Mouse (Mus musculus): Measurements from ENCODE around the gene Themis3.
A peak's percentile ranks its signal among the peaks of the same experiment; 100 is the strongest.
"Not testable (repeated sequence)": the region's sequence is repeated elsewhere in the genome, so short reads cannot be mapped to it uniquely, and the experiment has no call there.

Gene Themis3

DNA sequence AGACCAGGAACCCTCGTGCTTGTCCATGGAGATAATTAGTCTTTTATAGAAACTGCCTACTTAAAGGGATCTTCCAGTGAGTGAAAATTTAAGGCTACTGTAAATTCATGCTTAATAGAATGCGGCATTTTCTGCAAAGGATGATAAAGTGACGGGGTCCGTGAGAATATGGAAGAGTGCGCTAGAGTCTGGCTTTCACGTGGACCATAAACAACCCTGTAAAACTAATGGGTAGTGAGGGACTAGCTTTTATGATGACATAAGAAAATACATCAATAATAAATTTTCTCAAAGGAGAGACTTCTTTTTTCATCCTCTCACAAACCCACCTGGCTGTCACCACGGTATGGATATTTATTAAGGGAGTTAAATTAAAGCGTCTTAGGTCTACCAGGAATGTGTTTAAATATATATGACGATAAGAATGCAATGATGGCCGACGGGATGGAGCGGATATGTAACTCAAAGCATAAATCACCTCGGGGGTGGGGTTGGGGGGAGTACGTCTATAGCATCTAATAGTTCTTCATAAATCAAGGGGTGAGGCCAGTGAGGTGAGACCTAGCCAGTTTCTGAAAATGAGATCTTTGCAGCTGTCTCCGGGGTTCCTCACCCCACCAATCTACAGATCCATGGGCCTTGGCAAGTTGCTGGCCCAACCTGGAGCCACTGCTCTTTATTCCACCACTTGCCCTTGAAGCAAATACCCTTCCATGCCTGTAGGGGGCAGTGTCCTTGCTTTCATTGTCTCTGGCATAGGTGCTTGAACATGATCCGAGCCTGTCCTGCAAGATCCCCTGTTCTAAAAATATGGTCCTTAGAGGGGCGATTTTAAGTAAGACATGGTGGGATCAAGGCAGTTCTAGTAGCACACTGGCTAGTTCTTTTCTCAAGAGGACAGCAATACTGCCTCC, 35.8 kb downstream of the Themis3 start:
- DNase-seq (ENCODE audit: low spot score in 2 of 2): no peak

DNA sequence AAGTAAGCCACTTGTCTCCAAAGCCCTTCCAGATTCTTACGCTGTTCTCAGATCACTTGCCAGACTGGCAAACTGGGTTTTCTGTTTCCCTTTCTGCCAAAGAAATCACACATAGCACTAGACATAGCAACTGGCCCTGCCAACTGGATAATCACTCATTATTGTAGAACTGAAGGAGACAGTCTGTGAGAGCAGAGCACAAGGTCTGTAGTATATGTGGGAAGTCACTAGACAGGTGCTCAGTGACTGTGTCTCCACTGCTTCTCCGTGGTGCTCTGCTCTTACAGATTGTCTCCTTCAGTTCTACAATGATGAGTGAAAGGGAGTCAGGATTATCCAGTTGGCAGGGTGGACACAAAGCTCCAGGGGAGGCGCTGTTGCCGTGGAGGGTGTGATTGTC, 41.7 kb downstream of the Themis3 start:
- DNase-seq (ENCODE audit: low spot score in 2 of 2): no peak

DNA sequence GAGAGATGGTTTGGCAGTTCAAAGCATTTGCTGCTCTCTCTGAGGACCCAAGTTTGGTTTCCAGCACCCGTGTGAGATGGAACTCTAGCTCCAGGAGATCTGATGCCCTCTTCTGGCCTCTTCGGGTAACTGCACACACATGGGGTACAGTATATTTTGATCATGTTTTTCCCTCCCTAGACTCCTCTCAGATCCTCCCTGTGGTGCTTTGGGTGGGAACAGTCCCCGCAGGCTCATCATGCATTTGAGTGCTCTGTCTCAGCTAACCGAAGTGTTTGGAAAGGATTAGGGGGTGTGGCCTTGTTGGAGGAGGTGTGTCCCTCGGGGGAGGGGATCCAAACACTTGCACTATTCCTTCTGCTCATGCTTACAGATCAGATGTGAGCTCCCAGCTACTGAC, 43.9 kb downstream of the Themis3 start:
- DNase-seq (ENCODE audit: low spot score in 2 of 2): no peak

DNA sequence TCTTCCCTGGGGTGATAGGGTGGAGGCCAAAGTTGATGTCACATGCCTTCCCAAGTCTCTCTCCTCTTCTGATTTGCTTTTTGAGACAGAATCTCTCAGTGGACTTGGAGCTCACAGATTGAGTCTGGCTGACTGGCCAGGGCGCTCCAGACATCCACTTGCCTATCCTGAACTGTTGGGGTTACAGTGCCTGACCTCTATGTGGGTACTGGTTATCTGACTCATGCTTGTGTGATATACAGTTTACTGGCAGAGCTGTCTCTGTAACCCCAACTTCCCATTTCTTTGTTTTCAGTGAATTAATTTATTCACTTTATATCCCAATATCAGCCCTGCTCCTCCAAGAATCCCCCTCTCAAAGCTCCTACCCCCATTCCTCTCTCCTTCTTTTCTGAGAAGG, 62.1 kb downstream of the Themis3 start:
- no peak for DNase-seq (ENCODE audit: low spot score in 2 of 2)

DNA sequence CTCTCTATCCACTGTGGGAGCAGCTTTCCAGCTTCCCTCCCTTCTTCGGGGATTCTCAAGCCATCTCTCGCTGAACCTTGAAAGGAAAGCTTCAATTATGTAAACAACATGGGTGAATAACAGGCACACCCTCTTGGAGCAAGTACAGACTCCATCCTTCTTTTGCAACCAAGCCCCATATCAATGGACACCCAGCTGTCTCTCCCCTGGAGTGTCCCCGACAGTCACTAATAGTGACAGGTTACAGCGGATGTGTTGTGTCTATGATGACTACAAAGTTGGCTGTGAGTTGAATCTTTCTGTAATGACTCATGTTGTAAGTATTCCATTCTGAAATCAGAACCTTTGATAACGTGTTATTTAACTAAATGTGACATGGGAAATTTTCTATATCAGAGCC, 71.0 kb downstream of the Themis3 start:
- peak in 1 of 2 experiments; percentile 8 for DNase-seq (ENCODE audit: low spot score in 2 of 2)

DNA sequence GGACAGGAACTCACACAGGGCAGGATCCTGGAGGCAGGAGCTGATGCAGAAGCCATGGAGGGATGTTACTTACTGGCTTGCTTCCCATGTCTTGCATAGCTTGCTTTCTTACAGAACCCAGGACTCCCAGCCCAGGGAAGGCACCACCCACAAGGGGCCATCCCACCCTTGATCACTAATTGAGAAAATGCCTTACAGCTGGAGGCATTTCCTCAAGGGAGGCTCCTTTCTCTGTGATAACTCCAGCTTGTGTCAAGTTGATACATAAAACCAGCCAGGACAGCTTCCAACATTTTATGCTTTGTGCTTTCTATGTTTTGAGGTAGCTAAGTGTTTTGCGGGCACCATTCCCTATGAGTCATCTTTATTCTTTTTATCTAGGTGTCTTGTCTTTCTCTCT, 71.8 kb downstream of the Themis3 start:
- not testable (repeated sequence) for DNase-seq (ENCODE audit: low spot score in 2 of 2)

DNA sequence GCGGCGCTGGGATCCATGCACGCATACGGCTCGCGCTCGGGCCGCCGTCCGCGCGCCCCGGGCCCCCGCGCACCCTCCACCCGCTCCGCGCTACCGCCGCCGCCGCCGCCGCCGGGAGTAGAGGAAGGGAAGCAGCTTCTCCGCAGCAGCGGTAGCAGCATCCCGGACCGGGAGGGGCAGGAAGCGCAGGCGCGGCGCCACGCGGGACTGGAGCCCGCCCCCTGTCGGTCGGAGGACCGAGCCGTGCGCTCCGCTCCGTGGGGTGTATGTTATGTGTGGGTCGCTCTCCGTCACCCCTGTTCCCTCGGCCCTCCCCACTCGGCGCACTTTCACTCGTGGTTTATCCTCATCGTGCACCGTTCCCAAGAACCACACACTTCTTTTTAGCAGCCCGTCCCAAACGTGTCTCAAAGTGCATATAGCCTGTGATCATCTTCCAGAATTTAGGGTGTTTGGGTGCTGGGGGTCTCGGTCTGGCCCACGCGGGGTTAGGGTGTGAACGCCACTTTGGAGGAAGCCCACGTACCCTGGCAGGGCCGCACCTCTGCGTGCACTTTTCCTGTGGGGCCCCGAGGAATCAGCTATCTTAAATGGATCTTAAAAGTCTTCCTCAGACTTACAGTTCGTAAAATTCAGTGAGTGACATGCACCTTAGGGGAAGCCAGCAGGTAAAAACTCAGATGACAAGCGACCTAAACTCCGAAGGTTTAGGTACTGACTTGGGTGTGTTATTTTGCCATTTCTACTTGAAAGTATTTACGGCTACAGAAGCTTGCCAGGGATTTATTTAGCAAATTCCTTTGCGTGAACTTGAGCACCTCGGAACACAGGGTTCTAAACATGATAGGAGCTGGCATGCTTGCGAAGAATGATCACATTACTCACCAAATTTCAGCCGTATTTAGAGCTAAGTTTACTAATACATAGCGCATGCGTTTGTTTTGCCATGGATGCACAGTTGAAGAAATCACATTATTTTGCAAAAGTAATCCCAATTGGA, 74.6 kb downstream of the Themis3 start, which contains the start of gene Rab12:
Rab12 (minus strand) TSS at position 176 of the 1,000 bp plus-strand sequence.
- DNase-seq (ENCODE audit: low spot score in 2 of 2): peak; percentile 80 to 84

DNA sequence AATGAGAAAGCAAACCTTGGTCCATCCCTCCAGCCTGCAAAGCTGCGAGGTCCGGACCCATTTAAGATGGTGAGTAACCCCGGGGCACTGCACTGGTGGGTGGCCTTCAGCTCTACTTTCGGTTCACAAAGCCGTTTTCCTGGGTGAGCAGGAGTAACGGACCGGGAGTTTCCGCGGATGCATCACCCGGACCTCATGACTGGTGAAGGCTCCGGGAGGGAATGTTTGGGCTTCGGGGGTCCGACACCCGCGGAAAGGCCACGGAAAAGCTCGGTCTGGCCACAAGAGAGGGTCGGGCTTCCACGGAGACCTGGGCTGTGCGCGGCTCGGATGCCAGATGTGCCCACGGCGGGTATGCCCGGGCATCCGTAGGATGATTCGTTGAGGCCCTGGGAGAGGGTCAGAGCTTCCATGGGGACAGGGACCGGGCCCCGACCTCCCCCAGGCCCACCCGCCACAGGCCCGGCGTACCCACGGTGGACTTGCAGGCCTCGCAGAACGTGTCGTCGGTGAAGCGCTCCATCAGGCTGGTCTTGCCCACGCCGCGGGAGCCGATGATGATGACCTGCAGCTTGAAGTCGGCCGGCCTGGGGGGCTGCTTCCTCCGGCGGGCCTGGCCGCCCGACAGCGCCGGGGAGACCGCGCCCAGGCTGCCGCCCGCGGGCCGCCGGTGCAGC, 75.4 kb downstream of the Themis3 start:
- DNase-seq (ENCODE audit: low spot score in 2 of 2): peak; percentile 20 to 24

DNA sequence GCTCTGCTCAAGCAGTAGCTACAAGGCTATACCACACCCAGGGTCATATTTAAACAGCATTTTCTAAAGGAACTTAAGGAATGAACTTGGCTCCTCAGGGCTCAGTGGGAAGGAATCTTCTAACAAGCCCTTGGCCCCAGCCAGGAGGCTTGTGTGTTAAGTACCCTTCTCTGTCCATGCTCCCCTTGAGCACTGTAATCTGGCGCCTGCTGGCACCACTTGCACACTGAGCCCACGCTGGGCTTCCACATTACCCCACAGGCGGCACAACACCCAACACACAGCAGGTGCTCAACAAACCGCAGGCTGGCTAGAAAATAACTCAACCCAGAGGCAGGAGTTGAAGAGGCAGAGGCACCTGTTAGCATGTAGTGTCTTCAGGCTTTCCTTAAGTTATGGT, 77.5 kb downstream of the Themis3 start:
- DNase-seq (ENCODE audit: low spot score in 2 of 2): no peak

DNA sequence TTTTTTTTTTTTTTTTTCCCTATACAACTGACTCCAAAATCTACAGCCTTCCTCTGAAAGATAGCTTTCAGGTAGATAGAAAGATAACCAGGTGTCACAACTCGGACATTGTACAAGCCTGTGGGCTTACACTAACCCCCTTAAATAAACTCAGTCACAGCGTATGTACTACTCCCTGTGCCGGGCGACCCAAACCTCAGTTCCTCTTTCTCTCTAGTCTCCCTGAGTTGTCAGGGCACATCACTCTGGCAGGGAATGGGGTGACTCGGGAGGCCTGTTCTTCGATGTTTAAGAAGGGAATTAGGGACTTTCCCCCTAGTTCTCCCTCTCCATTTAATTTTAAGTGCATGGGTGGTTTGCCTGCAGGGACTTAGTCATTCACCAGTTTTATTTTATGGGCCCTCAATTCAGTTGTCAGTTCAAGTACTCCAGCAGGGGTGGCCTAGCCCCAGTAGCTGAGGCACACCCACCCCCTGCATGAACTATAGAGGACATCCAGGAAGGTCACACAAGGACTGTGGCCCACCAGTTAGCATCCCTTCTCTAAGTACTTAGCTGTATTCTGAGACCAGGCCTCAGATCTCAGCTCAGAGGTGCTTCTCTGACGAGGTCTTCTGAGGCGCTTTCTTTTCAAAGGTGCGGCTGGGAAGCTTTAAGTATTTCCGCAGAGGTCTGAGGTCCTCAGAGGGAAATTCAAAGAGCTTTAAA, 80.0 kb downstream of the Themis3 start:
- no peak for DNase-seq (ENCODE audit: low spot score in 2 of 2)

DNA sequence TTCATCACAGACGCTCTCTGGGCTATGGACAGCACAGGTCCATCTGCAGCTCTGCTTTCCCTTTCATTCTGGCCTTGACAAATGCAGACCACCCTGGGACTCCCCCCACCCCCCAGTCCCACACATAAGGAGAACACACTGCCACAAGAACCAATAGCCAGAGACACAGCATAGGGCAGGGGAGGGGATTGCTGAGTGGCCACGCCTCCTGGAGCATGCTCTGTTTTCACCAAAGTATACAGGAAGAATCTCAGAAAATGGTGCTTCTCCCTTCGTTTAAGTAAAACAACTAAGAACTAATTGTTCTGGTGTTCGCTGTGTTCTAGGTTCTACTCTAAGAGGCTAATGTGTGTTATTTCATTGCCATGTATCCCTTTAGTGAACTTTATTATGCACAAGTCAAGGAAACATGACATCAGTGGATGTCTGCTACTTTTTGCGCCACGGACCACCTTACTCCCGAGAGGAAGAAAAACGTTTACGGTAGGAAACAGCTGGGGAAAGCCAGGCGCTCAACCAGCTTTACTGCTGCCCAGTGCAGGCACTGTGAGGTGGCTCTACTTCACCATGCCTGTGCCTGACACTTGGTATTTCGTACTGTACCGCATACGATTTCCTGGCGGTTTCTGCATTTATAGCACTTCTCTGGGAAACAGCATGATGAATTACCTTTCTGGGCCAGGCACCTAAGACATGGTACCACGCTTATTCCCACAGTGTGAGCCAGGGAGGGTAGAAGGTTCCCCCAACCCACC, 82.0 kb downstream of the Themis3 start:
- DNase-seq (ENCODE audit: low spot score in 2 of 2): no peak

DNA sequence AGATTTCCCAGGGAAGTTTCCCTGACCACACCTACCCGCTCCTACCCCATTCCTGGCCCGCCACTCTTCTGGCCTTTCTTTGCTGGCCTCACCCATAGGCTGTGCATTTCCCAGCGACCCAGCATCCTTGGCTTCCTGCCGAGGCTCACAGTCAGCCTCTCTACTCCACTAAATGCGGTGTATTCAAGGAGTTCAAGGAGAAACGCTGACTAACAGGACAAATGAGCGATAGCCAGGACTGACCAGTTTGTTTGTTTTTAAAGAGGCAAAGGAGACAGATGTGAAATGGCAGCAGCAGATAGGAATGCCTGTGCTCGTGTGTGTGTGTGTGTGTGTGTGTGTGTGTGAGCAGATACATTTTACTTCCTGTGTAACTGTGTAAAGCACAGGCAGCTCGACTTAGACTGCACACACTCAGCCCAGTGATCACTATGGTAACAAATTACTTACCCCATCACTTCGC, 84.2 kb downstream of the Themis3 start:
- DNase-seq (ENCODE audit: low spot score in 2 of 2): peak in 1 of 2 experiments; percentile 27

DNA sequence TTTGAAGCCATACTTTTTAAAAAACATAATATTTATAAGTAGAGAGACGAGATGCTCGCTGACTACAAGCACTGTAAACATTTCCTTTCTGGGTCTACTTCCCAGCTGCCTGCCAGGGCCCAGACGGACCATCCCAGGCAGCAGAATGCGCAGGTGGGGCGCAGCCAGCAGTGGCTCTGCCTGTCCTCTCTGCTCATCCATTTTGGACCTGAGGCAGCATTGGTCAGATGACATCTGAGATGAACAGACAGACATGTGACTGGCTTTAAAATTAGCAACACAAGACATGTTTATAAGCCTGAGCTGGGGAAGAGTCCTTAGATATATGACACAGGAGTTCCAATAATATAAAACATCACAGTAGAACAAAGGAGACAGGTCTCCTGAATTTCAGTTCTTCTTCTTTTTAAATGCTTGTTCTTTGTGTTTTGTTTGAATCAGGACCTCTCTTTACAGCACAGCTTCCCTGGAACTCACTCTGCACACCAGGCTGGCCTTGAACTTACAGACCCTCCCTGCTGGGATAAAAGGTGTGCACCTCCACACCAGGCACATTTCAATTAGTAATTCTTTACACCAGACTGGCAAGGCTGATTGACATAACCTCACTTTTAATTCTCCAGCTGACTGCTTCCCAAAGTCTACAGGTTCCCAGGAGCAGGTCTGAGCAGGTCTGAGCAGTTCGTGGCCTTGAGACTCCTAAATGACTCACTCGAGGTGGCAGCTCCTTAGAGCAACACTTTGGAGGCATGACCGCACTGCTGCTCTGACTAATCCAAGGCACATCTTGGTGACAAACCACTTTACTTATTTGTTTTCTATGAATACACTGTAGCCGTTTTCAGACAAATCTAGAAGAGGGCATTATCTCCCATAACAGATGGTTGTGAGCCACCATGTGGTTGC, 87.1 kb downstream of the Themis3 start:
- peak; percentile 43 to 53 for DNase-seq (ENCODE audit: low spot score in 2 of 2)

DNA sequence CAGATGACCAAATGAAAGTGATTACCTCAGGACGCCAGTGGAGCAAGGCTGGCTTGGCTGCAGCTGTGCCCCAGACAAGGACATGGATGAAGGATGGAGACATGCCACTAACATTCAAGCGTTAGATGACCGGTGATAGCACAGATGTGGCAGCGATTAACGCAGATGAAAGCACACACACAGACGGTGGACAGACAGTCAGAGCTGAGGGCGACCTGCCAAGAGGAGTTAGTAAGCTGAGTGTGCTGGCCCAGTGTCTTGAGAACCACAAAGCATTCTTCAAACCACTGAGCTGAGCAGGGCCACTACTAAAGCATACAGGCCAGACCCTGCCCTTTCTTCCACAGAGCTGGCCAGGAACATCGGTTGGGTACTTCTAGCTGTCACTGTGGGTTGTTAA, 89.5 kb downstream of the Themis3 start:
- no peak for DNase-seq (ENCODE audit: low spot score in 2 of 2)

Measured in urinary bladder, postnatal 36 days (tissue).